Mouse (Mus musculus) gastrocnemius, postnatal 4 days (tissue): Measurements from ENCODE around the gene Agbl5. TPM values are rescaled to one million over a fixed set of nuclear protein-coding genes. Genes with fewer than 3 reads are reported as not detected.
A peak's percentile ranks its signal among the peaks of the same experiment; 100 is the strongest.

ENCODE experiments used
- DNase-seq, 2 experiments: peaks; one replicate each; pipeline ENCODE4 v3.0.0; 2021 to 2022; ENCODE audit warnings: low spot score in 2 of 2, mixed read lengths in 2 of 2
- total RNA-seq, 2 experiments: library from RNA; stranded (reverse); gene quantifications; 2 replicates each; pipeline ENCODE4 v1.2.3; 2021

Agbl5 gene
- total RNA-seq, 2 experiments from 2014 or later: 8.3 to 10.0 TPM

DNA sequence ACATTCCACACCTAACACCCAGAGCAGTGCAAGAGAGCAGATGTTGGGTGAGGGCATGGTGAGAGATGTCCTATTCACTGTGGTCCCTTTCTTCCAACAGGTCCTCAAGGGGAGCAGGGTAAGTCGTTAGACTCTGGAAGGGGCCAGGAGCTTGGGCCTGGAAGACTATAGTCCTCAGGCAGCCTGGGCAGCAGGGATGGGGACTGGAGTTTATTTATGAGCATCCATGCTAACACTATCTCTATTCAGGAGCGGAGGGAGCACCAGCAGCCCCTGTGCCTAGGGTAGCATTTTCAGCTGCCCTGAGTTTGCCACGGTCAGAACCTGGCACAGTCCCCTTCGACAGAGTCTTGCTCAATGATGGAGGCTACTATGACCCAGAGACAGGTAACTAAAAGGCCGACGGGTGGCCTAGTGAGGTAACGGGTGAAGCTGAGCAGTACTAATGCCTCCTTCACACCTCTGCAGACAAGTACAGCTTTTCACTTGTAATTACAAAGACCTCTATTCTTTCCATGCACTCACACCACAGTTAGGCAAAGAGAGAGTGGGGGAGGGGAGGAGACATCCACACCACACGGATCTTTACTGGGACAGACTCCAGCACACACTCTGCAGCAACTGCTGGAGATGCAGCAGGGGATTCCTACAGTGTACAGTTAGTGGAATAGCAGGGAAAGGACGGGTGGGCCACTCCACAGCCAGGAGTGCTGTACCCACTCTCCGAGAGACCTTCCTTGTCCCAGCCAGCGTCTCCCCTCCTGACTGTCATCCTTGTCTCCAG, 31.5 kb downstream of the Agbl5 start:
- DNase-seq: no peak

DNA sequence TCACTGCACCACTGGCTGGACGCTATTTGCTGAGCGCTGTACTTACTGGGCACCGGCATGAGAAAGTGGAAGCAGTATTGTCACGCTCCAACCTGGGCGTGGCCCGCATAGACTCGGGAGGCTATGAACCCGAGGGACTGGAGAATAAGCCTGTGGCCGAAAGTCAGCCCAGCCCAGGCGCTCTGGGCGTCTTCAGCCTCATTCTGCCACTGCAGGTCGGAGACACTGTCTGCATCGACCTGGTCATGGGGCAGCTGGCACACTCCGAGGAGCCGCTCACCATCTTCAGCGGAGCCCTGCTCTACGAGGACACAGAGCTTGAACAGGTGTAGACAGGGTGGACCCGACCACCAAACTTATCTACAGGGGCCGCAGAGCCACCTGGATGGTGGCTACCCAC, 32.1 kb downstream of the Agbl5 start:
- DNase-seq: peak in 1 of 2 experiments; percentile 33

DNA sequence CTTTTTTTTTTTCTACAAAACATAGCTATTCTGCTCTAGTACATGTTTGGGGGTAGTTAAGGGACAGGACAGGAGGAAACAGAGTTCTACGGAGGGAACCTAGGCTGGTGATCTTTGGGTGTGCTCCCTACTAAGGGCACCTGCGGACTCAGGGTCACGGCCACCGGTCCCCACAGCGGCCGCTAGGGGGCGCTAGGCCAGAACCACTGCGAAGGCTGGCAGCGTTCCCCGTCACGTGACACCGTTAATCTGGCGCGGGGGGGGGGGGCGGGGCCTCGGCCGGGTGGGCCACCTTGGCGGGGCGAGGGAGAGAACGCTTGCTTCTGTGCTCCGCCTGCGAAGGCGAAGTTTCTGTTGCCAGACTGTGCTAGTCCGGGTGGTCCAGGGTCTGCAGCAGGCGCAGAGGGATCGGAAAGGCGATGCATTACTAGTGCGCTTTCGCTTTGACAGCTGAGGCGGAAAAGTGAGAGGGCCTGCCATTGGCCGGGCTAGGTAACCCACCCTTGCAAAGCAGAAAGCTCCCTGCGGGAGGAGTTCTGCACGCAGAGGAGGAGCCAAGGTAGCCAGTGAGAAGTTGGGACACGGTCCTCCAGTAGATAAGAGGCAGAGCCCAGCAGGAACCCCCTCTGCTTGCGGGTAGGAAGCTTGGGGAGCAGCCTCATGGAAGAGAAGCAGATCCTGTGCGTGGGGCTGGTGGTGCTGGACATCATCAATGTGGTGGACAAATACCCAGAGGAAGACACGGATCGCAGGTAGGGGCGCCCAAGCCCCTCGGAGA, 33.0 kb downstream of the Agbl5 start, which contains the start of gene Khk:
Gene Khk (plus strand): TSS at position 176 of the 778 bp plus-strand sequence.
- DNase-seq: peak; percentile 92 to 94

GRCm38 (mm10) chr5:30922581-30923041, 34.1 kb downstream of the Agbl5 start:
- DNase-seq: no peak

- DNase-seq: no peak
Measured at GRCm38 (mm10) chr5:30923119-30923518, 34.6 kb downstream of the Agbl5 start.

GRCm38 (mm10) chr5:30924614-30925013, 36.1 kb downstream of the Agbl5 start:
- no peak for DNase-seq

DNA sequence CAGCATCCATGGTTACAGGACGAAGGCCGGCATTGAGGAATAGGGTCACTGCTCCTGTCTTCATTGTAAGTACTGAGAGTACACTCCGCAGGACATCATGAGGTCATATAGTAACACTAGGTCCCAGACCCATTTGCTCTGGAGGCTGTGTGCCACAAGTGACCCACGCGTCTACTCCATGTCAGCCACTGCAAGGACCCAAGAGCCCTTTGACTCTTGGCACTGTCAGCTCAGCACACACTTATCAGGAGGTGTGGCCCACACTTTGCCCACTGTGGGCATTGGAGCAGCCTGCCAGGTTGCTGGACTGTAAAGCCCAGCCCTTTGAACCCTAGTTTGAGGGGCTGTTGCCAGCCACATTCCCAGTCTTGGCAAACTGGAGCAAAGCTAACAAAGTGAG, 36.7 kb downstream of the Agbl5 start:
- DNase-seq: no peak

DNA sequence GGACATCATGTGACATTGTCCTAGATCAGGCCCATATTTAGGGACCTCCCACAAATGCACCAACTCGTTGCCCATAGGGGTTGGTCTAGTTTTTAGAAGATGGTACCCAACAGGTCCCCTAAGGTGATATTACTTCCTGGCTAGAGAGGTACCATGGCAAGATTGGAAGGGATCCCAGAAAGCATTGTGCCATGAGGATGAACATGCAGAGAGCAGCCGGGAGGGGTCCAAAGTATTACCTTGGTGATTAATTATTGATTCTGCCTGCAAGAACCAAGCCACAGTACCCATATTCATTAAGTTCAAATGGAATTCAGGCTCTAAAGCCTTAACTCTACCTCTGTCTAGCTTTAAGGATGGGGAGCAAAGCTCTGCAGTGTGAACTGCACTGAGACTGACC, 37.6 kb downstream of the Agbl5 start:
- no peak for DNase-seq

DNA sequence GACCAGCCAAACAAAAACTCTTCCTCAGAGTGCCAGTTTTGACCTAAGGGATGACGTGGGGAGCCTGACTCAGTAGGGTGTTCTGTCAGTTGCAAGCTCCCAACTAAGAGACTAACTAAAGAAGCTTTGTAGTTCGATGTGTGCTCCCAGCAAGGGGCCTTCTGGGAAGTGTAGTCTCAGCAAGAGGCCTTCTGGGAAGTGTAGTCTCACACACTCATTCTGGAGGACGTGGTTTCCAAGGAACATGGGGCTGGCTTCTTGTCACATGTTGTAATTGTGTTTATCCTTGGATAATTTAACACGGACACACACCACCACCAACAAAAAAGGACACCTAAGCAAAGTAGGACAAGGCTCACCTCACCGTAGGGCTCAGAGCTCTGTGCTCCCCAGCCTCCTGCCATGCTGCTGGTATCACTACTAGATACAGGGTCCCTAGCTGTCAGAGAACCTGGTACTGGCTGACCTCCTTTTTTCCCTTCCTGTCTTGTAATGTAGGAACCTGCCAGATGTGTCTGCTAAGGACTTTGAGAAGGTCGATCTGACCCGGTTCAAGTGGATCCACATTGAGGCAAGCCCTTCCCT, 39.5 kb downstream of the Agbl5 start:
- DNase-seq: no peak

- peak in 1 of 2 experiments; percentile 81 for DNase-seq
Measured at GRCm38 (mm10) chr5:30930121-30930520, 41.6 kb downstream of the Agbl5 start.

GRCm38 (mm10) chr5:30930846-30931245, 42.4 kb downstream of the Agbl5 start:
- no peak for DNase-seq

- no peak for DNase-seq
Measured at GRCm38 (mm10) chr5:30931378-30931777, 42.9 kb downstream of the Agbl5 start.

- no peak for DNase-seq
Measured at GRCm38 (mm10) chr5:30933705-30934104, 45.2 kb downstream of the Agbl5 start.

- no peak for DNase-seq
Measured at GRCm38 (mm10) chr5:30934725-30935461, 46.4 kb downstream of the Agbl5 start.

DNA sequence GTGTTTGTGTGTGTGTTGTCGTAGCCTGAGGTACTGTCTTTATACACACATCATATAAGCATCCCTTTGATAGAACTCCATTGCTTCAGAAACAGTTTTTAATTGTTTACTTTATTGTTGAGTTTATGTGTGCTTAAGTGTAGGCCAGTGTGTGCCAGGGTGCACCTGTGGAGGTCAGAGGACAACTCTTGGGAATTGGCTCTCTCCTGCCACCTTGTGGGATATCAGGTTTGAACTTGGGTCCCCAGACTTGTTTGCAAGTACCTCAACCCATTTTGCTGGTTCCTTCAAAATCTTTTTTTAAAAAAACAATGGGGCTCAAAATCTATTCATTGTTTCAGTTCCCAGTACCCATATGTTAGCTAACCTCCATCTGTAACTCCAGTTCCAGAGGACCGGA, 54.5 kb downstream of the Agbl5 start:
- no peak for DNase-seq

DNA sequence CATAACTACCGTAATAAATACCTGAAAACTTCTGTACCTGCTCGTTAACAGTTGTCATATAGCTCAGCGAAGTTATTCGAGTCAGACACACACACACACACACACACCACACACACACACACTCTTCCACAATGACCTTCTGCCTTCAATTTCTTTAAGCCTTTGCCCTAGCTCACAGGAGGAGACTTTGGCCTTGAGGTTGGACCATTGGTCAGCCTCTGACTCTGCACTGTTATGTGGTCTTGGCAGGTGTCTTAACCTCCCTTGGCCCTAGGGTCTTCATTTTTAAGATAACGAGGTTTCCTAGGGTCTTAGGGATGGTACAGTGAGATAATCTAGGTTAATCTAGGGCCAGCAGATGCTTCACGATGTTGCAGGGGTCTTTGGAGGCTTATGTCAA, 55.9 kb downstream of the Agbl5 start:
- no peak for DNase-seq

- peak; percentile 46 to 65 for DNase-seq
Measured at GRCm38 (mm10) chr5:30944956-30945781, 56.7 kb downstream of the Agbl5 start, which contains the start of gene Cgref1. Gene Cgref1, minus strand, starts transcription at chr5:30945591.

GRCm38 (mm10) chr5:30948620-30949019, 60.1 kb downstream of the Agbl5 start:
- DNase-seq: no peak

DNA sequence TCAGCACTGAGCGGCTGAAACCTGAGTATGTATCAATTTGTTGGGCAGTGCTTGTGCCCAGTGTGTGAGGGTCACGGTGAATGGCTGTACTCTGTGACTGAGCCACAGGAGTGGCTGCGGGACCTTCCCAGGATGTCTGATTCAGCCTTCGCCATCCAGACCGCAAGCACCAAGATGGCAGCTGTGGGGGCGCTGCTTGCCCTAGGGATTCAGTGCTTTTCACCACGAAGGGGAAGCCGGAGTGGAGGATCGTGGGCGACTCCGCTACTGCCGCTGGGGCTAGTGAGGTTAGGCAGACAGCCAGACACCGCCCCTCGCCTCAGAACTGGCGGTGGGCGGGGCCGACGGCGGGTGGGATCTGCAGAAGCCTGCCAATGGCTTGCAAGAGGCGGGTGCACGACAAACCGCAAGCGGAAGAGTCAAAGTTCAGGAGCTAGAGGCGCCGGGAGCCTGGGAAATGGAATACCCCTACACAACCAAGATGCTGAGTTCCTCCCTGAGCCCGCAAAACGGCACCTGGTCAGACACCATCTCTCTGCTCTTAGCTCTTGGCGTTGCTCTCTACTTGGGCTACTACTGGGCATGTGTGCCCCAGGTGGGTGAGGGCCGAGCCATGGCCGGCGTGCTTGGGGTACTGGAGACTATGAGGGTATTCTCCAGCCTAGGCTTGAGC, 61.3 kb downstream of the Agbl5 start:
- peak; percentile 83 to 92 for DNase-seq

DNA sequence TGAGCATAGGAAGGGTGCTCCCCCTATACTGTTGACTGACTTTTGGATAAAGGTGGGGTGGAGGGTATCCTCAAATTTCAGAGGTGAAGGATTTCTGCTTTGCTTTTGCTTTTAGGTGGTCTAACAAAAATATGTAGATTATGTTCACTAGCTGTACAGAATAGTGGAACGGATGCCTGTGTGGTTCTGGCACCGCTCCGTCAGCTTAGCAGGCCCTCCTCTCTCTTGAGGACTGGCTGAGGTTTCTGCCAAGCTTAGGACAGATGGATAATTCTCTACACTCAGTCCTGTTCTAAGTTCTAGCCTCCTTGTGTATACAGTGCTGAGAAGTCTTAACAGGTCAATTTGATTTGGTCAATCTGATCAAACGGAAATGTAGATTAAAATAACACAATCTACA, 62.0 kb downstream of the Agbl5 start:
- no peak for DNase-seq
